Mouse (Mus musculus) MEL (cell line): Measurements from ENCODE around the gene Kif26a.

Experiments used
- CTCF ChIP-seq, 3 experiments: IDR thresholded peaks in 2 of 3; conservative IDR thresholded peaks in 1 of 3; 2 replicates each; pipeline ENCODE4 v1.5.1; 2011 to 2012; ENCODE audit warnings: low read length in 3 of 3, low read depth in 2 of 3, mild to moderate bottlenecking in 2 of 3, improper control_type of control experiment in 1 of 3, inconsistent platforms in 1 of 3, mixed read lengths in 1 of 3, moderate library complexity in 1 of 3; ENCODE audit not compliant: control insufficient read depth in 1 of 3, insufficient read depth in 1 of 3, poor library complexity in 1 of 3, severe bottlenecking in 1 of 3
- ELF1 ChIP-seq: IDR thresholded peaks from 2 replicates; pipeline ENCODE4 v1.6.1; 2014; ENCODE audit warnings: low read depth, mild to moderate bottlenecking, inconsistent platforms, low read length, improper control_type of control experiment, moderate library complexity
- MEF2A ChIP-seq: IDR thresholded peaks from 2 replicates; pipeline ENCODE4 v1.6.1; 2014; ENCODE audit warnings: low read depth, mild to moderate bottlenecking, inconsistent platforms, low read length, improper control_type of control experiment; ENCODE audit not compliant: poor library complexity, insufficient replicate concordance, severe bottlenecking; ENCODE audit errors: extremely low read depth
- MYB ChIP-seq: IDR thresholded peaks from 2 replicates; pipeline ENCODE4 v1.6.1; 2011; ENCODE audit warnings: mild to moderate bottlenecking, low read depth, low read length, improper control_type of control experiment
- MYC ChIP-seq: IDR thresholded peaks from 2 replicates; pipeline ENCODE4 v1.6.1; 2011; ENCODE audit warnings: low read depth, mild to moderate bottlenecking, low read length, improper control_type of control experiment, moderate library complexity
- NELFE ChIP-seq: IDR thresholded peaks from 2 replicates; pipeline ENCODE4 v1.6.1; 2011; ENCODE audit warnings: low read depth, low read length, improper control_type of control experiment
- POLR2A ChIP-seq, 2 experiments: IDR thresholded peaks; 2 replicates each; pipeline ENCODE4 v1.6.1; 2011 to 2012; ENCODE audit warnings: low read length in 2 of 2, mild to moderate bottlenecking in 2 of 2, control low read depth in 1 of 2, improper control_type of control experiment in 1 of 2, low read depth in 1 of 2, moderate library complexity in 1 of 2; ENCODE audit not compliant: control insufficient read depth in 1 of 2, insufficient read depth in 1 of 2, poor library complexity in 1 of 2

- no peak for TF ChIP-seq CTCF (IDR thresholded peaks at IDR 0.05 in 2 of 3, conservative IDR thresholded peaks at IDR 0.05 in 1 of 3; ENCODE audit: control insufficient read depth in 1 of 3, insufficient read depth in 1 of 3, low read depth in 2 of 3, low read length in 3 of 3, poor library complexity in 1 of 3, severe bottlenecking in 1 of 3)
- no peak for TF ChIP-seq NELFE
- TF ChIP-seq POLR2A (IDR thresholded peaks at IDR 0.05; ENCODE audit: control insufficient read depth in 1 of 2, insufficient read depth in 1 of 2, low read depth in 1 of 2, low read length in 2 of 2, poor library complexity in 1 of 2): no peak
- TF ChIP-seq ELF1: no peak
- TF ChIP-seq MEF2A: no peak
- no peak for TF ChIP-seq MYC
- TF ChIP-seq MYB: no peak
These were observed 53.4 kb downstream of the Kif26a start for GRCm38 (mm10) chr12:112199363-112199762.
